ENCODE assay signal across 10 mouse cellular contexts in genomic region chr4:149780565-149781356, GRCm38 (mm10). TPM values are rescaled to one million over a fixed set of nuclear protein-coding genes. Genes with fewer than 3 reads are reported as not detected.
DNase-seq lines count a peak whose midpoint lies in the region; ATAC-seq and TF ChIP-seq lines count a peak whose summit lies in the region.
"Had no signal": no experiment of that assay in that cellular context is flagged by ENCODE, and none has a peak within 500 bp of the region (broad histone marks: within the 10 kb centered on the region; RNA-seq: fewer than 3 reads in every experiment).

No protein-coding gene starts in this region.

- 20% methylated on average over 13 of the region's 13 CpGs for WGBS in liver, postnatal 0 days (ENCODE audit: insufficient replicate concordance)

- TF ChIP-seq CTCF in liver, postnatal 0 days (IDR thresholded peaks at IDR 0.05; ENCODE audit: low read depth): no peak

- peak; percentile 38 for ATAC-seq in liver, postnatal 0 days
- no peak for ATAC-seq in frontal cortex, adult (ENCODE audit: low TSS enrichment)

- peak overlapping the region; percentile 65 for H3K27ac ChIP-seq in brown adipose tissue, adult 24 weeks (replicated peaks; ENCODE audit: low read depth, low read length)
- peak overlapping the region; percentile 84 for H3K27ac ChIP-seq in liver, postnatal 0 days (ENCODE audit: low read depth)
- H3K27ac ChIP-seq: heart, embryonic 13.5 days; neural tube, embryonic 12.5 days had no signal

- peak overlapping the region; percentile 53 for H3K4me2 ChIP-seq in liver, postnatal 0 days (ENCODE audit: low read depth, low read length)
- H3K4me2 ChIP-seq: heart, embryonic 13.5 days; neural tube, embryonic 12.5 days had no signal

- H3K27me3 ChIP-seq in liver, postnatal 0 days (ENCODE audit: insufficient read depth, low read length): no peaks in the 10 kb centered on the region
- H3K27me3 ChIP-seq: neural tube, embryonic 12.5 days had no signal

- no peak overlapping the region for H3K4me3 ChIP-seq in brown adipose tissue, adult 24 weeks (ENCODE audit: insufficient read depth, low read depth, low read length)
- no peak overlapping the region for H3K4me3 ChIP-seq in liver, postnatal 0 days (ENCODE audit: low read depth, low read length)
- H3K4me3 ChIP-seq: heart, embryonic 13.5 days; neural tube, embryonic 12.5 days had no signal

- DNase-seq in adrenal gland, postnatal 14 days: peak; percentile 72
- DNase-seq in adrenal gland, adult 8-10 months: no peak
- DNase-seq in 3134 (ENCODE audit: extremely low read depth, insufficient read length, low spot score): peak; percentile 60
- DNase-seq in liver, postnatal 0 days: peak; percentile 55
- DNase-seq in urinary bladder, postnatal 36 days (ENCODE audit: low spot score in 2 of 2): no peak
- no peak for DNase-seq in ovary, postnatal 10 days (ENCODE audit: low spot score)

- TF ChIP-seq EP300 in liver, postnatal 0 days (IDR thresholded peaks at IDR 0.05; ENCODE audit: low read depth): peak; percentile 91

- H3K9ac ChIP-seq in liver, postnatal 0 days (replicated peaks): peak overlapping the region; percentile 39; the same call in 1 of the 2 replicates
- H3K9ac ChIP-seq: heart, embryonic 13.5 days; neural tube, embryonic 12.5 days had no signal

- no peaks in the 10 kb centered on the region for H3K9me3 ChIP-seq in liver, postnatal 0 days (ENCODE audit: low read length)
- H3K9me3 ChIP-seq: heart, embryonic 13.5 days; neural tube, embryonic 12.5 days had no signal

- H3K4me1 ChIP-seq in brown adipose tissue, adult 24 weeks (ENCODE audit: control insufficient read depth, insufficient read depth, insufficient read length, low read length): peaks cover 14% of the 10 kb centered on the region
- peaks cover 23% of the 10 kb centered on the region for H3K4me1 ChIP-seq in liver, postnatal 0 days (ENCODE audit: insufficient read depth)
- H3K4me1 ChIP-seq: neural tube, embryonic 12.5 days had no signal

- H3K36me3 ChIP-seq in liver, postnatal 0 days (replicated peaks; ENCODE audit: insufficient read depth, low read length): no peaks in the 10 kb centered on the region
- H3K36me3 ChIP-seq: heart, embryonic 13.5 days; neural tube, embryonic 12.5 days had no signal

RNA-seq across cellular contexts. Expression of gene Slc25a33, which starts 6.7 kb away (rescaled TPM):
- 30.6 and 36.6 TPM in 2 replicates for total RNA-seq in adrenal gland, postnatal 14 days (2021)
- total RNA-seq in adrenal gland, adult 8-10 months (2022): 10 to 100 TPM; 22.2 to 24.2 (median 23.6) TPM
- polyA plus RNA-seq in brown adipose tissue, adult 24 weeks (2012; ENCODE audit: insufficient read depth, insufficient read length, missing spikeins): 24.0 and 24.2 TPM in 2 replicates
- 52.2 and 53.2 TPM in 2 replicates for polyA plus RNA-seq in liver, postnatal 0 days (2015; fragmentation: Nextera tagmentation; extraction: Ambion mirVana)

RNA-seq across cellular contexts. Expression of gene Tmem201, which starts 42.9 kb away (rescaled TPM):
- total RNA-seq in adrenal gland, postnatal 14 days (2021): 32.1 and 36.3 TPM in 2 replicates
- 10 to 100 TPM; 29.0 to 41.6 (median 36.4) TPM for total RNA-seq in adrenal gland, adult 8-10 months (2022)
- 9.2 and 9.6 TPM in 2 replicates for polyA plus RNA-seq in brown adipose tissue, adult 24 weeks (2012; ENCODE audit: insufficient read depth, insufficient read length, missing spikeins)
- 5.1 and 5.8 TPM in 2 replicates for polyA plus RNA-seq in liver, postnatal 0 days (2015; fragmentation: Nextera tagmentation; extraction: Ambion mirVana)

Comparison
In these comparisons a context has a peak if more than half of its experiments do, and no peak if none do; other contexts are left out.
1. DNase-seq: peak in adrenal gland, postnatal 14 days (single experiment), 3134 (single experiment) and liver, postnatal 0 days (single experiment); none in adrenal gland, adult 8-10 months (single experiment), urinary bladder, postnatal 36 days (0 of 2) and ovary, postnatal 10 days (single experiment).